Mouse (Mus musculus): ENCODE measurements around the gene Elf1. TPM values are rescaled to one million over a fixed set of nuclear protein-coding genes. Genes with fewer than 3 reads are reported as not detected.
"Not testable (repeated sequence)": the region's sequence is repeated elsewhere in the genome, so short reads cannot be mapped to it uniquely, and the experiment has no call there.

Gene Elf1
- 10 to 100 TPM; 15.2 to 17.0 TPM for total RNA-seq (2021)

DNA sequence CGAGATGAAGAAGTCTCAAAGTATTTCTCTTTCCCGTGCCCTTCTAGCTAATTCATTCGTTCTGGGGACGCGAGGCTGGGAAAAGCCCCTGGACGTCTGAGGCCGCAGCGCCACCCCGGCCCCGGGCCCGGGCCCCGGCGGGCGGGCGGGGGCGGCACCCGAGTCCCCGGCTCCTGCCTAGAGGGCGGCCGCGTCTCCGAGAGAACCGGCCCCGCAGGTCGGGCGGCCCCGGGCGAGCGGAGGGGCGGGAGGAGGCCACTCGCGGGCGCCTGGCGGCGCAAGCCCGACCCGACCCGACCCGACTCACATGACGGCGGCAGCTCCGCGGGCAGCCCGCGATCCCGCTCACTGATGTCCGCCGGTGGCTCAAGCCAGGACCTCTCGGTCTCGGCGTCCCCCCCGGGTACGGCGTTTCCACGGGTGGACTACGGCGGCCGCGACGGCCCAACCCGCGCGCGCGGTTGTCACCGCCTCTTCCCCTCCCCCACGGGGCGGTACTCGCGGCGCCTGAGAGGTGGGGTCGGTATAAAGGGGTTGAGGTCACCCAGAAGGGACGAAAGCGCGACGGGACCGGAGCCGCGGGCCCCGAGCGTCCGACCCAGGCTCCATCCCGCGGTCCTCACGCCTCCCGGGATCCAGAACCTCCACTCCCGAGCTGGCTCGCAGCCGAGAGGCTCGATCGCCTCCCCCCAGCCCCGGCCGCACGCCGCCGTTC is at the start of gene Elf1:
Elf1 (plus strand) TSS at position 571 of the 715 bp plus-strand sequence.
- DNase-seq (ENCODE audit: low spot score): peak; percentile 94
- intact Hi-C loops (cut with DNase I): loop anchor here (5.0 kb wide), 1 partner anchor 52 kb away; no protein-coding TSS in a partner anchor

DNA sequence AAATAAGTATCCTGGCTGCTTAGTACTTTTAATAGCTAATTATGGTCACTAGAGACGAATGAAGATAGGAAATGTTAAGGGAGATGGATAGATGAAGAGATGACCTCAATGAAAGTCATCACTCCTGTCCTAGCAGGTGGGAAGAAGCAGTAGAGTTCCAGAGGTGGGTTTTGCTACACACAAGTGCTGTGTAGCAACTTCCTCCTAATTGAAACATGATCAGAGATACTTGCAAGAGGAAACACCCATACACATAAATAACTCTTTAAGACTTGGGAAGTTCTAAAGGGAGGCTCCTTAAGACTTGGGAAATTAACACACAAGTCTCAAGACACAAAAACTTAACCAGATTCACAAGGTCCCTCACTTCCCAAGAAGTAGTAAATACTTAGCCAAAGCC is 46.9 kb upstream of the Elf1 start:
- intact Hi-C loops (cut with DNase I): no loop called here
- DNase-seq (ENCODE audit: low spot score): no peak

DNA sequence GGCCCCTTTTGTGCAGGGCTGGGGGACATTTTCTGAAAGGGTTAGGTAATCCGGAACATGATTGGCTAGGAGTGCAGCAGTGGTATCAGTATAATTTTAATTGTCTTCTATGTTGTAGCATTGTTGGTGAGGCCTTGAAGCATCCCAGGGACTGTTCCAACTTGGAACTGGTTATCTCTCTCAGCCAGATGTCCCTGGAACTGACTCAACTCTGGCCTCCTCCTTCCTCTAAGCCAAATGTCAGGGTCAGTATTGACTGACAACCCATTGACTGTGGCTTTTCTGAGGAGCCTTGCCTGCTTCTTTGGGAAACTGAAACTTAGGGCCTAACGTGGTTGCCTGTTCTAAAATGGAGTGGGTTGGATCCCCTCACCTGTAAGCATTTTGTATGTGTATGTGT is 40.3 kb upstream of the Elf1 start:
- intact Hi-C loops (cut with DNase I): no loop called here
- DNase-seq (ENCODE audit: low spot score): no peak

DNA sequence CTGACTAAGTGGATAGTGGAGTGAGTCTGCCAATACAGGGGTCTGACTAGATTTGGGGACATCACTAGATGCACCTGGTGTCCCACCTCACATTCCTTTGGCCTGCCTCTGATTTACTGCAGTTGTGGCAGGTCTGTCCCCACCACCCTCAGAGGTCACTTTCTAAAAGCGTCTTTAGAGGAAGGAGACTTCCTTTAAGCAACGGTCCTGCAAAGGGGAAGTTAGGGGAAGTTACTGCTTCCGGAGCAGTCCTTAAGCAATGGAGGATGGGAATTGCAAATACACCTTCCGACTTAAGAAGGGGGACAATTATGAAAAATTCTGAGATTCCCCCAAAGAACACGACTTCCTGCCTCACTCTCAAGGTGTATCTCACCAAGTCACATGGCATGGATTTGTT is 39.6 kb upstream of the Elf1 start:
- DNase-seq (ENCODE audit: low spot score): no peak
- intact Hi-C loops (cut with DNase I): no loop called here

DNA sequence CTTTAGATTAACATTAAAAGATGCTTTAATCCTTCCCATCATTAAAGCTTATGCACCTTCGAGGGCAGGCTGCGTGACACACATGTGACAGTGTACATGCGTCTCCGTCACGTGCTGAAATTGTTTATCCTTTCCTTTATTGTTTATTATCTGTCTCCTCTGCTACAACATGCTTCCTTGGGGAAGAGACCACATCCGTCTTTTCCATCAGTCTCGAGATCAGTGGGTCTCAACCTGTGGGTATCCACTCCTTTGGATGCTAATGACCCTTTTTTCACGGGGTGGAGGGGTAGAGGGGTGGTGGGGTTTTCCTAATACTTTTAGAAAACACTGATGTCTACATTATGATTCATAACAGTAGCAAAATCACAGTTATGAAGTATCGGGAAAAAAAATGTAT is 36.4 kb upstream of the Elf1 start:
- DNase-seq (ENCODE audit: low spot score): no peak
- intact Hi-C loops (cut with DNase I): no loop called here

DNA sequence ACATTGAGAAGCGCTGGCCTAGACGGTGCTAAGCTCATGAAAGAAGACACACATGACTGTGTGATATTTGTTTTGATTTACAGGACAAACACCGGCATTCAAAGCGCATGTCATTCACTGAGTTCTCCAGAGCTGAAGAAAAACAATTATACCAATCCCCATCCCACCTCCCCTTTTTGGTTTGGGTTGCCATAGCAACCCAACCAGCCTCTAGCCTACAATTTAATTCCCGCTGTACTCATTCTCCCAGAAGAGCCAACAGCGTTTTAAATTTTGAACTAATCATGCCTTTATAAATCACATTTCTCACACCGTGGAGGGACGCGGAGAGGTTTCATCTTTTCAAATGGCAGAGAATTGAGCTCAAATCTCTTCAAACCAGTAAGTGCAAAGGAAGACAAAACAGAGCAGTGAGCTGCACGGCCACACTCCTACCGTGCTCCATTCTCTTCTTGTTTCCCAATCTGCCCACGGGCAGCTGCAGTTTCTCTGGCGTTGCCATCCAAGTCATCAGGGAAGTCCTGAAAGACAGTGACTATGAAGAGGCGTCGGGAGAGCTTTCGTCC is 35.9 kb upstream of the Elf1 start:
- intact Hi-C loops (cut with DNase I): no loop called here
- no peak for DNase-seq (ENCODE audit: low spot score)

DNA sequence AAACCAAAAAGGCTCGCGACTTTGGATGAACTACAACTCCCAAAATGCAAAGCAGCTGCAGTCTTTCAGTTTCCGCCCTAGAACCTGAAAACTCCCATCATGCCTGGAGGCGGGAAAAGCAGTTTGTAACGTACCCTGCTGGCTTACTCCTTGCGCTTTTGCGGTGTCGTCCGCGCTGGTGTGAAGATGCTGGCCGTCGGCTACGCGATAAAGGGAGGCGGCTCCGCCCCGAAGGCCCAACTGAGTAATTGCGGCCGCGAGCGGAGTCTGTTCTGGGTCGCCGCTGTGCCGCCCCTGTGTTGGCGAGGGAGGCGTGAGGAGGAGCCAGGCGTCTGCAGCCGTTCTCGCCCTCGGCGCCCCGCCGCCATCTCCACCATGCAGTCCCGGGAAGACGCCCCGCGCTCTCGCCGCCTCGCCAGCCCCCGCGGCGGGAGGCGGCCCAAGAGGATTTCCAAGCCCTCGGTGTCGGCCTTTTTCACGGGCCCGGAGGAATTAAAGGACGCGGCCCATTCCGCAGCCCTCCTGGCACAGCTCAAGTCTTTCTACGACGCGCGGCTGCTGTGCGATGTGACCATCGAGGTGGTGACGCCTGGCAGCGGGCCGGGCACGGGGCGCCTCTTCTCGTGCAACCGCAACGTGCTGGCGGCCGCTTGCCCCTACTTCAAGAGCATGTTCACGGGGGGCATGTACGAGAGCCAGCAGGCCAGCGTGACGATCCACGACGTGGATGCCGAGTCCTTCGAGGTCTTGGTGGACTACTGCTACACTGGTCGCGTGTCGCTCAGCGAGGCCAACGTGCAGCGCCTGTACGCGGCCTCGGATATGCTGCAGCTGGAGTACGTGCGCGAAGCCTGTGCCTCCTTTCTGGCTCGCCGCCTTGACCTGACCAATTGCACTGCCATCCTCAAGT is 29.1 kb upstream of the Elf1 start, which contains the start of gene Kbtbd6:
Kbtbd6 (plus strand) TSS at position 155 of the 910 bp plus-strand sequence.
- DNase-seq (ENCODE audit: low spot score): peak; percentile 55
- intact Hi-C loops (cut with DNase I): loop anchor here (2.0 kb wide), 1 partner anchor 23 kb away; no protein-coding TSS in a partner anchor

DNA sequence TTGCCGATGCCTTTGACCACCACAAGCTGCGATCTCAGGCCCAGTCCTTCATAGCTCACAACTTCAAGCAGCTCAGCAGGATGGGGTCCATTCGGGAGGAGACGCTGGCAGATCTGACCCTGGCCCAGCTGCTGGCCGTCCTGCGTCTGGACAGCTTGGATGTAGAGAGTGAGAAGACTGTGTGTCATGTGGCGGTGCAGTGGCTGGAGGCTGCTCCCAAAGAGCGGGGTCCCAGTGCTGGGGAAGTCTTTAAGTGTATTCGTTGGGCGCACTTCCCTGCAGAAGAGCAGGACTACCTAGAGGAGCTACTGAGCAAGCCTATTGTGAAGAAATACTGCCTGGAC is 28.4 kb upstream of the Elf1 start:
- DNase-seq (ENCODE audit: low spot score); intact Hi-C loops (cut with DNase I): not testable (repeated sequence)

DNA sequence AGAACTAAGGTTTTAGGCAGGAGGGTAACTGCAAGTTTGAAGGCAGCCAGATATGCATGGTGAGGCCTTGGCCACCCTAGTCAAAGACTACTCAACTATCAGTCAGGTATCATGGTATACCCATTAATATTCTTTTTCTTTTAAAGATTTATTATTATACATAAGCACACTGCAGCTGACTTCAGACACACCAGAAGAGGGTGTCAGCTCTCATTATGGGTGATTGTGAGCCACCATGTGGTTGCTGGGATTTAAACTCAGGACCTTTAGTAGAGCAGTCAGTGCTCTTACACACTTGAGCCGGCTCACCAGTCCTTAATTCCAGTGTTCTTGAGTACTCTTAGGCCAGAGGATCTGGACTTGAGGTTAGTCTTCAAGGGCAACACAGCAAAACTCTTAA is 20.6 kb upstream of the Elf1 start:
- DNase-seq (ENCODE audit: low spot score): no peak
- intact Hi-C loops (cut with DNase I): no loop called here

DNA sequence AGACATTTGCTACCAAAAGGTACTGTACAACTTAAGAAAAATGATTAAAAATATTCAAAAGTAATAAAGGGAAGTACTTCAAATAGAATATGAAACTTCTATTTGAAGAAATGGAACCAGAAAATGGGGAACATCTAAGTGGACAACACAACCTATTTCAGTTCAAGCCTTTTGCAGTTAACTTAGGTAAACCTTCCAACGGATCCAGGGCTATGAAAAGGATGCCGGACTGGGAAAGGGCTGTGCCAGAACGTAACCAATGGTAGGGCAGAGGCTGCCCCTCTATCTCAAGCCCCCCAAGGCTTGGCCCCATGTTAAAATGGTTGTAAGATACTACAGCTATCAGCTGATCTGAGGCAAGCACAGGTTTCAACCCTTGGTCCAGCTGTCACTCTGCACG is 20.0 kb upstream of the Elf1 start:
- intact Hi-C loops (cut with DNase I): no loop called here
- DNase-seq (ENCODE audit: low spot score): no peak

DNA sequence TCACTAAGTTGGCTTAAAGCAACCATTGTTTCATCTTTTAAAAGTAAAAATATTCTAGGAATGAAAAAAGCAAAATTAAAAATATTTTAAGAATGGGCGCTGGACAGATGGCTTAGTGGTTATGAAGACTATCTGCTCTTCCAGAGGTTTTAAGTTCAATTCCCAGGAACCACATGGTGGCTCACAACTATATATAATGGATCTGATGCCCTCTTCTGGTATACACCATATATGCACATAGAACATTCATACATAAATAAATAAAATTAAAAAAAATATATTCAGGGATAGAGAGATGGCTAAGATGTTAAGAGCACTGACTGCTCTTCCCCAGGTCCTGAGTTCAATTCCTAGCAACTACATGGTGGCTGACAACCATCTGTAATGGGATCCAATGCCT is 15.4 kb upstream of the Elf1 start:
- no peak for DNase-seq (ENCODE audit: low spot score)
- intact Hi-C loops (cut with DNase I): loop anchor here (2.0 kb wide), 1 partner anchor 69 kb away; the partner anchor contains the start of gene Mtrf1

DNA sequence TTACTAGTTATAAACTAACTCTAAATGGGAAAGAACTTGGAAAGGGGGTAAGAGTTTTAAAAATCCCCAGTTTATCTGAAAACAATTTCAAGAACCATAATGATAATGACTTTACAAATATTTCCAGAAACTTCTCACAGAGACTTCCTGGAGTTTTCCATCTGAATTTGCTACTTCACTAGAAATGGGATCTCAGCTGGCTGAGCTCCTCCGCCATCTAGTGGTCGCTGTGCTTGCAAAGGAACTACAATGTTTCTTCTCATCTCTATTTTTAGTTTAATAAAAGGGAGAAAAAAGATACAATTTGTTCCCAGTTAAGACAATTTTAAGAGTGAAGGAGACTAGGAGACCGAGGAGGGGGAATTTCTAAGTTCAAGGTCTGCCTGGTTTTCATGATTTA is 13.4 kb upstream of the Elf1 start:
- intact Hi-C loops (cut with DNase I): loop anchor here (2.0 kb wide), 1 partner anchor 71 kb away; the partner anchor contains the start of gene Mtrf1

DNA sequence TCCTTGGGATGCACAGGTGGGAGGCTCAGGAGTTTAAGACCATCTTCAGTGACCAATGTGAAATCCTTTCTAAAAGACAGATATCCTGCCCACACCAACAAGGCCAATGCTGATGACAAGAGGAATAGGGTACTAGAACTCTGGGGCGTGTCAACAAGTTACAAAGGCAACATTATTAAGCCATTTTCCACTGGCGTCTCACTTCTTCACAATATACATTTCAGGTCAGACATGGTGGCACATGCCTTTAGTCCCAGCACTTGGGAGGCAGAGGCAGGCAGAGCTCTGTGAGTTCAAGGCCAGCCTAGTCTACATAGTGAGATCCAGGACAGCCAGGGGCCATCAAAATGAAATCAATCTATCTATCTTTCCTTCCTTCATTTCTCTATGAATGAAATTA is 7.6 kb upstream of the Elf1 start:
- no peak for DNase-seq (ENCODE audit: low spot score)
- intact Hi-C loops (cut with DNase I): no loop called here

More for the DNA sequence above, 13.4 kb upstream of the Elf1 start:
- DNase-seq (ENCODE audit: low spot score): no peak

DNA sequence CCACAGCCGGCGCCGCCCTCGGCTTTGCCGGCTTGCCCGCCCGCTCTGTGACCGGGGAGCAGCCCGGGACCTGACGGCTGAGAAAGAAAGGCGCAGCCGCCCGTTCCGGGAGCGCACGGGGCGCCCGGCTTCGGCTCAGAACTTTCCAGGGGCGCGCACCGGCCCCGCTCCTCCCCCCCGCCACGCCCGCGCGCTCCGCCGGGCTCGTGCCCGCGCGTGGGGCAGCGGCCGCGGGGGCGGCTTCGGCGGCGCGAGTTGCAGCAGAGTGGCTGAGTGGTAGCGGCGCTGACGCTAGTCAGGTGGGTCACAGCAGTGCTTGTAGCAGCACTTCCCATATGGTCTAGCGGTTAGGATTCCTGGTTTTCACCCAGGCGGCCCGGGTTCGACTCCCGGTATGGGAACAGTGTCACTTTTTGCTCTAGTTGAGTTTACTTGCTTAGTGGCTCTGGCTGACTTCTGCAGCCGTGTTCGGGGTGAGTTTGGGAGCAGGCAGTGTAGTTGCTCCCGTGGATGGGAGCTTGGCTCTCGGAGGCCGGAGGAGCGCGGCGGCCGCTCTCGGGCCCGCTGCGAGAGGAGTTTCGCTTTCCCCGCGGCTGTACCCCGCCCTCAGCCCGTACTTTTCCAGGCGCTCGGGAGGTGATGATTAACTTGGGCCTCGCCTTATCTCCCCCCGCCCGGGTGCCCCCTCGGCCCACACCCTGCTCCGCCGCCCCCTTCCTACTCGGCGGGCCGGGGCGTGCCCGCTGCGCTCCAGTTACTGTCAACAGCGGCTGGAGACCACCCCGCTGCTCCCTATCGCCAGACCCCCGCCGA is 551 bp downstream of the Elf1 start, which contains the start of gene Wbp4:
Wbp4 (minus strand) TSS at position 182 of the 813 bp plus-strand sequence.
- intact Hi-C loops (cut with DNase I): loop anchor here (2.0 to 5.0 kb wide), 2 partner anchors 51 to 81 kb away; no protein-coding TSS in a partner anchor
- DNase-seq (ENCODE audit: low spot score): peak; percentile 84

DNA sequence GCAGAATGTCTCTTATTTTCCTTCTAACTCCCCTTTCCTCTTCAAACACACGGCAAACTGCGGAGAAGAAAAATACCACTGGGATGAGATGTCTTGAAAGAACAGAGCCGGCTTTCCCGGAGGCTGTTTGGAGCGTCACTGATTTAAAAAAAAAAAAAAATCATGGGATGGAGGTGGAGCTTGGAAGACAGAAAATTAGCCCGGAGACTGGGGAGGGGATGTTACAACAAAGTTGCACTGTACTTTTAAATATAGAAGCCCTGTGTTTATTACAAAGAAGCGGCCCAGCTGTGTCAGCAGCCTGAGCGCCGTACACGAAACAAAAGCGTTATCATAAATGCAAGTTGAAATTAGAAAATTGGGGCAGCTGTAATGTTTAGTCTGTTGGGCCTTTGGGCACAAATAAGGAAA is 1.3 kb downstream of the Elf1 start:
- intact Hi-C loops (cut with DNase I): loop anchor here (2.0 to 5.0 kb wide), 2 partner anchors 50 to 81 kb away; no protein-coding TSS in a partner anchor
- no peak for DNase-seq (ENCODE audit: low spot score)

DNA sequence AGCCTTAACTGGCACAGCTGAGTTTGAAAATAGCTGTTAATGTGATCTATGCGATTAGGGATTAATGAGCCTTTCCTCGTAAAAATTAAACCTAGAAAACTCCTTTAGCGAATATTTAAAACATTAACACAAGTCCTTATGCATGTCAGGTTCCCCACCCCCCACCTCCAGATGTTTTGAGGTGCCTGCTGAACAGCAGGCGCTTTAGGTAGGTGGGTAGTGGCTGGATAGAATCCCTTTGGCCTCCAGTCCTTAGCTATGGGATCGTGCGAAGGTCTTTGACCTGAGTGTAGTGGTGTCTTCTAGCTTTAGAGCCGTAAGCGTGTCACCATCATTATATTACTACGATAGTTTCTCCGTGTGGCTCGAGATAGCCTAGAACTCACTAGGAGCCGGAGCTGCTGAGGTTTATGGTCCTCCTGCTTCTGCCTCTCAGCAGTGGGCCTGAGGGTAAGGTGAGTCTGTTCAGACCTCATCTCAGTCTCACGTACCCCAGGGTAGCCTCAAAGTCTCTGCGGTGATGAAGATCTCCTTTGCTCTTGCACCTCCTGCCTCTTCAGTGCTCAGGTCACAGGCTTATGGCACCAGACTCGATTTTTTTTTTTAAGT is 1.9 kb downstream of the Elf1 start:
- DNase-seq (ENCODE audit: low spot score): no peak
- intact Hi-C loops (cut with DNase I): loop anchor here (2.0 to 5.0 kb wide), 2 partner anchors 49 to 80 kb away; no protein-coding TSS in a partner anchor

DNA sequence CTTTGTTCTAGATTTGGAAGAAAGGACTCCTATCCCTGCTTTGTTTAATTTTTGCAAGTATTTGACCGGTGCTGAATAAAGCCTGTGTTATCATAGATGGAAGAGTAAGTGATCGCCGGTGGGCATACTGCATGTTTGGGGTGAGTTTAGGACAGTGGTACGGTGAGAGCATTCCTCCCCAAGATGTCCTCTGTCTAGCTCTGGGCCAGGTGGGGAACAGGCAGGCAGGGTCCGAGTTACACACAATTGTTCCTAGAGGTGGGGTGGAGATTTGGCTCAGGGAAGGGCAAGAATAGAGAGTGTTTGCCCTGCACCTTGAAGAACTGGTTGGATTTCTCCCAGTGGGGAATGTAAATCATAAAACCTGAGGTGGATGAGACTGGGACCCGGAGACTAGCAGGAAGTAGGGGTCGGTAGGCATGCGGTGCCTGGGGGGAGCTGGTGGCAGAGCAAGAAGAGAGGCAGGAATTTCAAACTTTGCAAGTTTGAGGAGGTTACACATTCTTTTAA is 2.7 kb downstream of the Elf1 start:
- intact Hi-C loops (cut with DNase I): loop anchor here (2.0 to 5.0 kb wide), 2 partner anchors 49 to 79 kb away; no protein-coding TSS in a partner anchor
- DNase-seq (ENCODE audit: low spot score): no peak

DNA sequence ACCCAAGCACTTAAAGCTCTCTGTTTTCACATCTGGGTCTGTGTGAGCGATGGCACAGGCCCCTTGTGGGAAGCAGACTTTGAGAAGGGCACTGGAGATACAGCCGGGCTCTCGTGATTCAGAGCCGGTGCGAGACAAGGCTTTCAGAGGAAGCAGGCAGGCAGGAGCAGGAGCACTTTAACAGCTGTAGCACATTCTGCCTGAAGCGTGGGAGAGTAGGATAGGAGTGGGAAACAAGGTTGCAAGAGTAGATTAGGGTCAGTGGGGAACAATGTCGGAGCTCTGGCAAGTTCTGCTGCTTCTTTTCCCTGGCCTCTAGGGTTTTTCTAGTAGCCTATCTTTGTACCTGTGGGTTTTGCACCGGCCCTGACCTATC is 5.6 kb downstream of the Elf1 start:
- intact Hi-C loops (cut with DNase I): loop anchor here (2.0 to 5.0 kb wide), 2 partner anchors 22 to 36 kb away; no protein-coding TSS in a partner anchor
- no peak for DNase-seq (ENCODE audit: low spot score)
